Mouse (Mus musculus): ENCODE data around the gene Cyp27b1. TPM values are rescaled to one million over a fixed set of nuclear protein-coding genes. Genes with fewer than 3 reads are reported as not detected.

The Cyp27b1 gene
- not detected in 2 replicates for polyA plus RNA-seq (2012; ENCODE audit: insufficient read depth, insufficient read length, missing spikeins)

DNA sequence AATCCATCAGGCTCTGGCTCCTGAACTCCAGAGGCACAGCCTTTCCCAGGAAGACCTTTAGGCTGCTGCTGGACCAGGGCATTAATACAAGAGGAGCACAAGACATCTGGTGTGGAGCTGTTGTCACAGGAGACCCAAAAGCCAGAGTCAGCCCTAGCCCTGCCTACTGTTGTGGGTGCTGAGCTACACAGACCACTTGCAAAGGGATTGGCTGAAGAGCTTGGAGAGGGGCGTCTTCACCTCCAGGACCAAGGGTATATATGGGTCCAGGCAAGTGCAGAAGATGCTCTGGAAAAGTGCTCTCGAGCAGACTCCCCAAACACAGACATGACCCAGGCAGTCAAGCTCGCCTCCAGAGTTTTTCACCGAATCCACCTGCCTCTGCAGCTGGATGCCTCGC is at the start of gene Cyp27b1:
Gene Cyp27b1 (plus strand): TSS at position 297 of the 400 bp plus-strand sequence.
- H3K27ac ChIP-seq (replicated peaks; ENCODE audit: low read depth, low read length) = no peak within 1 kb of the TSS
- peak within 1 kb of the TSS; percentile 39 for H3K4me3 ChIP-seq (ENCODE audit: insufficient read depth, low read depth, low read length)
- H3K4me1 ChIP-seq (ENCODE audit: control insufficient read depth, insufficient read depth, insufficient read length, low read length) = peaks cover 6% of the 10 kb centered on the region

DNA sequence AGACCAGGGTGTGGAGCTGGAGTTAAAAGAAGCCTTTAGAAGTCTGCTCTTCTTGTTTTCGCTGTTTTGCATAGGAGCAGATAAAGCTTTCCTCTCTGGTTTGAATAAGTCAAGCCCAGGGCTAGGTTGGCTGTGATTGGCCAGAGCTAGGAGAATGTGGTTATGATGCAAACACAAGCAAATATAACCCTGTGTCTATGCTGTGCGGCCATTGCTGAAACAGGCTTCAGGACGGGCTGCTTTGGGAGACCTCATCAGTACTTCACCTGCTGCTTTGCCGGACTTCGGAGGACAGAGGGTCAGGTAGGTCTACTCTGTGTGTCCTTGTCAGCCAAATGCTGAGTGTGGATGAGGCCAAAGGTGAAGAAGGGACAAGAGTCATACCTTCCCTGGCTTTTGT is 47.5 kb upstream of the Cyp27b1 start, which contains the start of gene Avil:
Gene Avil (plus strand): TSS at position 181 of the 400 bp plus-strand sequence.
- Histone ChIP-seq H3K27ac (replicated peaks; ENCODE audit: low read depth, low read length) (no peak within 1 kb of the TSS), H3K4me1 (ENCODE audit: control insufficient read depth, insufficient read depth, insufficient read length, low read length) (no peaks in the 10 kb centered on the region), H3K4me3 (ENCODE audit: insufficient read depth, low read depth, low read length) (no peak within 1 kb of the TSS)

DNA sequence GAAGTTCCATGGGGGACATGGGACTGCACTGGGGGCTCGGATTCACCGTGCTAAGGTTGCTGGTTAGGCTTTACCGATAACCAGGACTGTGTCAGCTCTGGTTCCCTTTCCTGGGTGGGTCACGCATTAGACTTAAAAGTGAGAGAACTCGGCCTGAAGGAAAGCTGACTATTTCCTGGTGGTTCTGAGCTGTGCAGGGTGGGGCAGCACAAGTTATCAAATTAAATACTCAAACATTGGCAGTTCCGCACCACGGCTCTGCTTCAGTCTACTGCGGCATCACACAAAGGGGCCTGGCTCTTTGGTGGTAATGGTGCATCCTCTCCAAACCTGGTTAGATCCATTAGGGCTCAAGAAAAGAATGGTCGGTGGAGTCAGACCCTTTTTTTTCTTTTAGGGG is 46.8 kb upstream of the Cyp27b1 start:
- Histone ChIP-seq H3K4me1 (ENCODE audit: control insufficient read depth, insufficient read depth, insufficient read length, low read length) (no peaks in the 10 kb centered on the region), H3K27ac (replicated peaks; ENCODE audit: low read depth, low read length) (no peak overlapping the region), H3K4me3 (ENCODE audit: insufficient read depth, low read depth, low read length) (no peak overlapping the region)

DNA sequence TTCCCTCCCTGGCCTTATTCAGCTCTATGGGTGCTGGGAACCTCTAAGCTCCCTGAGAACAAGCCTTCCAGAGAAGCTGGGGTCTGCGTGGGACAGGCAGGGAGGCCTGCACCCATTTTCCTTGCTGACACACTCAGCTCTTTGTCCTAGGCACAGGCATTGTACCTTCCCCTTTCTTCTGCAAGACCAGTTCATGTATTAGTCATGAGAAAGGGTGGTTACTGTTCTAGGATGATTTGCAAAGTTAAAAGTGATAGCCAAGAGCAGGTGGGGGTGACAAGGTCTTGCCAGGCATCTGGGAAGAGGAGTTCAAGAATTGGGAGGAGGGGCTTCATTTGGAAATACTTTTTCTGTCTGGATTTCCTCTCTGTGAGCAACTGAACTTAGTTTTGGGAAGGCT is 46.0 kb upstream of the Cyp27b1 start:
- Histone ChIP-seq H3K4me1 (ENCODE audit: control insufficient read depth, insufficient read depth, insufficient read length, low read length) (no peaks in the 10 kb centered on the region), H3K27ac (replicated peaks; ENCODE audit: low read depth, low read length) (no peak overlapping the region), H3K4me3 (ENCODE audit: insufficient read depth, low read depth, low read length) (no peak overlapping the region)

DNA sequence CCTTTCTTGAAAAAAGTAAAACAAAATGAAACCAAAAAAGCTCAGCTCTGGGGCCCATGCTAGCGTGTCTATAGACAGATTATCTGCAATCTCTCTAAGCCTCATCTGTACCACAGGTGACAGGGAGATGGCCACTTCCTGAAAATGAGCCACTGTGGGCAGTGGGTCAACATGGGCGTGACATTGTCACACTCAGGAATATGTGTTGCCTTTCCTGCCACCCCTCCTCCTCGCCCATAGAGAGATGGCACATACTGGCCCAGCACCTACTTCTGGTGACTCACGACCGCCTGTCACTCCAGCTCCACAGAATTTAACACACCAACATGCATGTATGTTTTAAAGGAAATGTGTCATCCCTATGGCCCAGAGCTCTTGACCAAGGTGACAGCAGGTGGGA is 45.3 kb upstream of the Cyp27b1 start:
- Histone ChIP-seq H3K4me3 (ENCODE audit: insufficient read depth, low read depth, low read length) (no peak overlapping the region), H3K4me1 (ENCODE audit: control insufficient read depth, insufficient read depth, insufficient read length, low read length) (no peaks in the 10 kb centered on the region), H3K27ac (replicated peaks; ENCODE audit: low read depth, low read length) (no peak overlapping the region)

DNA sequence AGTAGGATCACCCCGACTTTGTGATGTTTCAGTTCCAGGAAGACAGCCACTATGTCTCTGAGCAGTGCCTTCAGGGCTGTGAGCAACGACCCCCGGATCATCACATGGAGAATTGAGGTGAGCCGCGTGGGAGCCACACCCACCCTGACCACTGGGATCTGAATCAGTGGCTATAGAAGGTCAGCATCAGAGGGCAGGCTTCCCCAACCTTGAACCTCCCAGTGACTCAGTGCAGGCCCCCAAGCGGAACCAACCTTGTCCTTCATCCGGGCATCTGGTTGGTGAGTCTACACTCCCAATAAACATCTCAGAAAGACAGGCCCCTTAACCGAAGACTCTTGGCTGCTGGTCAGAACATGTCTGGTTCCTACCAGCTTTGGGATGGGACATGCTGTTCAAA is 44.7 kb upstream of the Cyp27b1 start:
- Histone ChIP-seq H3K4me1 (ENCODE audit: control insufficient read depth, insufficient read depth, insufficient read length, low read length) (no peaks in the 10 kb centered on the region), H3K27ac (replicated peaks; ENCODE audit: low read depth, low read length) (no peak overlapping the region), H3K4me3 (ENCODE audit: insufficient read depth, low read depth, low read length) (no peak overlapping the region)

DNA sequence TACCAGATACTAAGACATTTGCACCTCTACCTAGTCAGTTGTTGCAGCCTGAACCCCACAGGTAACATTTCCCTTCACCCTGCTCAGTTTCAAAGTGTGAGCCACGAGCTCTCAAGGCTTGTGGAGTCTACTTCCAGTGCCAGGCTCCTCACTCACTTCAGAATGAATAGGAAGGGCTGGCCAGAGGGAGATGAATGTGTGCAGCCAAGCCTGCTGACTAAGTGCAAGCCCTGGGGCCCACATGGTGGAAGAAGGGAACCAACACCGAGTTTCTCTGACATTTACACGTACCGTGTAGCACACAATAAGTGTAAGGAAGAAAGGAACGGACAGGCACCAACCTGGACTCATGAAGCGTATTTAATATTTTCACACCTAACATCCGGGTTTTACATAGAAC is 44.2 kb upstream of the Cyp27b1 start:
- H3K4me3 ChIP-seq (ENCODE audit: insufficient read depth, low read depth, low read length) = no peak overlapping the region
- no peaks in the 10 kb centered on the region for H3K4me1 ChIP-seq (ENCODE audit: control insufficient read depth, insufficient read depth, insufficient read length, low read length)
- H3K27ac ChIP-seq (replicated peaks; ENCODE audit: low read depth, low read length) = no peak overlapping the region

DNA sequence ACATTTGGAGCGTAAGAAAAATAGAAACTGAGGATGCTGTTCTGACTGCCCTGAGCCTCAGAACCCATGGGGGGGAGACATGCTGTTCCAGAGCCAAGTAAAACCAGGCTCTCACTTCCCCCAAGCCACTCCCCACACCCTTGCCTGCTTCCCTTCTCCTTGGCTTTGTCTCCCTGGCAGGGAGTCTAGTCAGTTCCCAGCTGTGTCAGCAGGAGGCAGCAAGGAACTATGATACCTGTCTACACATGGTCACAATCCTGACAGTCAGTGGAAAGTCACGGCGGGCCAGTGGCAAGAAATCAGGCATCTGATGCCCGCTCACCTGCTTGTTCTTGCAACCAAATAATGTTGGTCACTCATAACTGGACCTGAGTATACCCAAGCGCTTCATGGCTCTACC is 31.6 kb upstream of the Cyp27b1 start:
- Histone ChIP-seq H3K27ac (replicated peaks; ENCODE audit: low read depth, low read length) (no peak overlapping the region), H3K4me3 (ENCODE audit: insufficient read depth, low read depth, low read length) (no peak overlapping the region), H3K4me1 (ENCODE audit: control insufficient read depth, insufficient read depth, insufficient read length, low read length) (no peaks in the 10 kb centered on the region)

DNA sequence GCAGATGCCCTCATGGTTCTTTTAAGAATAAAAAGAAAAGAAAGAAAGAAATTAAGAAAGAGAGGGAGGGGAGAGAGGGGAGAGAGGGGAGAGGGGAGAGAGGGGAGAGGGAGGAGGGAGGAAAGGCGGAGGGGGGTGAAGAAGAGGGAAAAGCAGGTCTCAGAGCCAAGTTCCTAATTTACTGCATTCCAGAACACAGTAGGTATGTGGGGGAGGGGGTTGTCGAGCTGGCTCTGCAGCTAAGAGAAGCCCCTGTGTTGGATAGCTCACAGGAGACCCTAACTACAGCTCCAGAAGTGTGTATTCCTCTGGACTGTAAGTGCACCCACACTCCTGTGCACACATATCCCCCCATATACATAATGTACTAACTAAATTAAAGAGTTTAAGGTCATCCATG is 31.0 kb upstream of the Cyp27b1 start:
- H3K27ac ChIP-seq (replicated peaks; ENCODE audit: low read depth, low read length) = no peak overlapping the region
- no peak overlapping the region for H3K4me3 ChIP-seq (ENCODE audit: insufficient read depth, low read depth, low read length)
- no peaks in the 10 kb centered on the region for H3K4me1 ChIP-seq (ENCODE audit: control insufficient read depth, insufficient read depth, insufficient read length, low read length)

DNA sequence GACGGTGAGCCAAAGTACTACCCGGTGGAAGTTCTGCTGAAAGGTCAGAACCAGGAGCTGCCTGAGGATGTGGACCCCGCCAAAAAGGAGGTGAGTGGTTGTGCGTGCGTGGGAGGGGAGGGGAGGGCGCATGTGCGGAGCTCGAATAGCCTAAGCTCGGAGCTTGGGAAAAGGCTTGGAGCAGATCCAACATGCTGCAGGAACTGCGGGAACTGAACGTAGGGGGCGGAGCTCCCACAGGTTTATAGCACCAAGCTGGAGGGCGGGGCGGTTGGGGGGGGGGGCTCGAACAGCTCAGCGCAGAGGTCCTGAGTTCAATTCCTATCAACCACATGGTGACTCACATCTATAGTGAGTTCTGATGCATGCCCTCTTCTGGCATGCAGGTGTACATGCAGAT is 29.6 kb upstream of the Cyp27b1 start:
- H3K4me3 ChIP-seq (ENCODE audit: insufficient read depth, low read depth, low read length) = no peak overlapping the region
- peaks cover 2% of the 10 kb centered on the region; the same call in 1 of the 2 replicates for H3K4me1 ChIP-seq (ENCODE audit: control insufficient read depth, insufficient read depth, insufficient read length, low read length)
- no peak overlapping the region for H3K27ac ChIP-seq (replicated peaks; ENCODE audit: low read depth, low read length)

DNA sequence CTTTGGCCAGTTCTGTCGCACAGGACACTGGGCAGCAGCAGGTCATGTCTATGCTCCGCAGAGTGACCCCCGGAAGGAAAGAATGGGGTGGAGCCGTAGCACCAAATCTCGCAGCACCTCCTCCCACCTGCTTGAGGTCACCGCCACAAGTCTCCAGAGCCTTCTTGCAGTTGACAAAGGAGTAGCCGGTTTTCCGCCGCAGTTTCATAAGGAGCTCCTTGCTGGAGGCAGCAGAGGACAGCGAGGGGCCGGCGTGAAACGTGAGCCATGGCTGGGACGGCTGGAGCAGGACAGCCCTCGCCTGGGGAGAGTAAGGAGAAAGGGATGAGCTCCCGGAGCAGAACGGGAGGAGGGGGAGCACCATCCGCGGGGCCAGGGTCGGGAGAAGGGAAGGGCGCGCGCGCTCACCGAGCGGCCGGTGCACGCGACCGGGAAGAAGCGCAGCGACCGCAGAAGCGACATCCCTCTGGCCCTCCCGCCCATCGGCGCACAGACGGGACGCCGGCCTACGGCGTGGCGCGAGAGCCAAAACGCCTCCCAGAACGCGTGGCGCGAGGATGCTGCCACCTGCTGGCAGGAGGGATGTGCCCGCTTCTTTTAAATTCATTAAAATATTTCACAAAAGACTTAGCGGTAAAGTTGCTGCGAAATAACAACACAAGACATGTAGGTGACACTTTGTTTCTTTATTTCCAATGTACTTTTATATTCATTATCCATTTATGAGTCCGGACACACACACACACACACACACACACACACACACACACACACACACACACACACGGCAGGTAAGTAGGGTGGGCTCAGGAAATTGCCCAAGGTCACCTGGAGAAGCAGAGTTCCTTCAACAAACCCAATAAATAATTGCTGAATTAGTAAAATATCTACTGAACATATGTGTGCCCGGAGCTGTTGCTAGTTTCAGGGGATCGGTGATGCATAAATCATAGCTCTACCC is 17.4 kb upstream of the Cyp27b1 start, which contains the start of gene Tsfm:
Gene Tsfm (minus strand): TSS at position 505 of the 961 bp plus-strand sequence.
- H3K4me3 ChIP-seq (ENCODE audit: insufficient read depth, low read depth, low read length) = peak within 1 kb of the TSS; percentile 82
- H3K27ac ChIP-seq (replicated peaks; ENCODE audit: low read depth, low read length) = peak within 1 kb of the TSS; percentile 47
- H3K4me1 ChIP-seq (ENCODE audit: control insufficient read depth, insufficient read depth, insufficient read length, low read length) = no peaks in the 10 kb centered on the region

DNA sequence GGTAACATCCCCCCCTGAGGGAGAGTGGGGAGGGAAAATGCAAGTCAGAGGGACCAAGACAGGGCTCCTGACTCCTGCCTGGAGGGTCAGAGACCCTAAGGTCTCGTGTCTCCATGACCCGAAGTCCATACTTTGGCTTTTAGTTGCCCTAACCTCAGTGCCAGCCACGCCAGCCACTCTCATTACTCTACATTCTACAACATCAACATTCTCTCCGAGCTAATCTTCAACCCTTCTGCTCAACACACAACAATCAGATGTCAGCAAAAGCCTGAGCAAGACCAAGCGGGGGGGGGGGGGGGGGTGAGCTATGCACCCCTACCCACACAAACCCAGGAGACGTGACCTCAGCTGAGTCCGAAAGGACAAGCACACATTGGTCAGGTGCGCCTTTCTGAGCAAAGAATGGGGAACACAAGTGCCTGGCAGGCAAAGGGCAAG is 14.7 kb upstream of the Cyp27b1 start:
- H3K27ac ChIP-seq (replicated peaks; ENCODE audit: low read depth, low read length) = no peak overlapping the region
- no peak overlapping the region for H3K4me3 ChIP-seq (ENCODE audit: insufficient read depth, low read depth, low read length)
- no peaks in the 10 kb centered on the region for H3K4me1 ChIP-seq (ENCODE audit: control insufficient read depth, insufficient read depth, insufficient read length, low read length)

DNA sequence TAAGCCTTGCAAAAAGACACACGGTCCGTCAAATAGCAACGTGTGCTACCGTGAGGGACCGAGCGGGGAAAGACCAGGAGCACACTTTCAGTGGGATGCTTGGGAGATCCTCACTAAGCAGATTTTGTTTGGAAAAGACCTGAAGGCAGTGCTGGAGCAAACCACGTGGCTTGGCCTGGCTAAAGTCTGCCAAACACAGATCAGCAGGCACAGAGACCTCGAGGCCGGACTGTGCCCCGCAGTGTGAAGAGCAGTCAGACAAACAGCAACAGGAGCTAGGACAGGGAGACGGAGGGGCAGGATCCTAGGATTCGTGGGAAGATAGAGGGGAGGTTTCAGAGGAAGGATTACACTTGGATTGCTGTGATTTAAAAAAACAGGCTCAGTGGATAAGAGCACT is 11.8 kb upstream of the Cyp27b1 start:
- Histone ChIP-seq H3K4me1 (ENCODE audit: control insufficient read depth, insufficient read depth, insufficient read length, low read length) (0 out of 2 replicates have a peak, but pooled peaks cover 3% of the 10 kb centered on the region), H3K27ac (replicated peaks; ENCODE audit: low read depth, low read length) (no peak overlapping the region), H3K4me3 (ENCODE audit: insufficient read depth, low read depth, low read length) (no peak overlapping the region)

DNA sequence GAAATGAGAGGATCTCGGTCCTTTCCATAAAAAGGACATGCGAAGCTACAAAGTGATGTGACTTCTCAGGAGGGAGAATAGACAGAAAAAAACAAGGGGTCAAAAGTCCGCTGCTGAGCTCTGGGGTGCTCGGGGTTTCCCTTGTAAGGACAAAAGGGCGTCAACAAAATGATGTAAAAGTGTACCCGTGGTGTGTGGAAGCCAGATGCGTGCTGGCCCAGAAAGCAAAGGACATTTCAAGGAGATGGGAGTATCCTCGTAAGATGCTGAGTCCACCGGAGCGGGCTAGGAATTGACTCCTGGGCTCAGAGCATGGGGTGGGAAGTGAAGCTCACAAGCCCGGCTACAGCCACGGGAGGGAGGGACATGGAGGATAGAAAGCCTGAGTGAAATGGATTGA is 10.4 kb upstream of the Cyp27b1 start:
- Histone ChIP-seq H3K27ac (replicated peaks; ENCODE audit: low read depth, low read length) (no peak overlapping the region), H3K4me1 (ENCODE audit: control insufficient read depth, insufficient read depth, insufficient read length, low read length) (0 out of 2 replicates have a peak, but pooled peaks cover 3% of the 10 kb centered on the region), H3K4me3 (ENCODE audit: insufficient read depth, low read depth, low read length) (no peak overlapping the region)

DNA sequence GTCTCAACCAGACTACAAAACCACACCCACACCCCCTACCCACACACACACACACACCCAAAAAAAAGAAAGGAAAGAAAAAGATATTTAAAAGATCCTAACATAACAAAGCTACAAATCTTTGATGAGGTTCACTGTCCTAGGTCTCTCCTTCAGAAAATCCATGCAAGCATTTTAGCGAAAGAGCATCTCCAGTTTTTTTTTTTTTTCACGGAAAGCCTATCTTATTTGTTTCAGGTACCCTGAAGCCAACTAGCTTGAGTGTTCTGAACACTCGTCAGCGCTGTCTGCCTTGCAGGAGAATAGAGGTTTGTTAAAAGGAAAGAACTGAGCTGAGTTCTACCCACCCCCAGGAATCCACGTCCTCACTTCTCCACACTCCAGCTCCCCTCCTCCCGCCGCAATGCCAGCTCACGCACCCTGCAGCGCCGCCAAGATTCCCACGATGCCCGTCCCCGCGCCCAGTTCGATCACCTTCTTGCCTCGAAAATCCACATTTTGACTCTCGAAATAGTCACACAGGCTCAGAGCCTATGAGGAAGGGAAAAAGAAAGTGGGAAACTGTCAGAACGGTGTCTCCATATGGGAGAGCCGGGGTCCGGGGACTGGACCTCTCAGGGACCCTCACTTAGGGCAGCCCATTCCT is 7.4 kb upstream of the Cyp27b1 start:
- Histone ChIP-seq H3K4me1 (ENCODE audit: control insufficient read depth, insufficient read depth, insufficient read length, low read length) (0 out of 2 replicates have a peak, but pooled peaks cover 3% of the 10 kb centered on the region), H3K27ac (replicated peaks; ENCODE audit: low read depth, low read length) (no peak overlapping the region)

More for the DNA sequence above, 7.4 kb upstream of the Cyp27b1 start:
- peak overlapping the region; percentile 96 for H3K4me3 ChIP-seq (ENCODE audit: insufficient read depth, low read depth, low read length)
